Mouse (Mus musculus) liver, embryonic 14.5 days (tissue): ENCODE measurements at regions not wholly inside any gene's neighbourhood (a gene's known extent, or its start where the extent isn't known, plus 50 kb on each side); places are given as distances from the start of the nearest gene placed in this dataset.

ENCODE experiments used
- CTCF ChIP-seq: IDR thresholded peaks from 2 replicates; pipeline ENCODE4 v1.5.1; 2016; ENCODE audit warnings: antibody characterized with exemption, low read depth, control low read depth
- EP300 ChIP-seq: IDR thresholded peaks from 2 replicates; pipeline ENCODE4 v1.6.1; 2016; ENCODE audit warnings: antibody characterized with exemption, low read depth

DNA sequence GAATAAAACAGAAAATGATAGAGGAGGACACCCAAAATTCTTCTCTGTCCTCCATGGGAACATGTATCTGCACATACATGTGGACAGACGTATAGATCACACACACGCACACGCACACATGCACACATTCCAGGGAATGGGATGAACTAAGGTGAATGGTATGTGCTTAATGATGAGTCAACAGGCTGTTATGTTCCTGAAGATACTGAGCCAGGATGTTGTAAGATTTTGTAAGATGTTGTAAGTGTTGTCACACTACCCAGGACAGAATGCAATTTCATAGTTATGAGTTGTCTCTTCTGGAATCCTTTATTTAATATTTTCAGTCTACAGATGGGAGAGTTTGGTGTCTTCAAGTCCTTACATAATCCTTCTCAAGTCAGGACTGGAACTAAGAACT lies 447.5 kb downstream of the Gsdmc2 start:
- no peak for TF ChIP-seq EP300
- no peak for TF ChIP-seq CTCF
